Mouse (Mus musculus) neural tube, embryonic 11.5 days (tissue): ENCODE measurements at regions not wholly inside any gene's neighbourhood (a gene's known extent, or its start where the extent isn't known, plus 50 kb on each side); places are given as distances from the start of the nearest gene placed in this dataset.

Experiments
- ATAC-seq: fragments of 200-750 bp; cut with Nextera tagmentation; 2 replicates; pipeline ENCODE4 v1.8.0; 2017; ENCODE audit warnings: moderate number of reproducible peaks, mild to moderate bottlenecking, moderate TSS enrichment, moderate library complexity; ENCODE audit not compliant: insufficient read depth, low FRiP score, low TSS enrichment
- DNase-seq: peaks from one replicate; pipeline ENCODE4 v3.0.0-alpha.2; 2015; ENCODE audit warnings: low spot score
- H3K27ac ChIP-seq: fragments of 300-500 bp; sonication (generic); 2 replicates; pipeline ENCODE4 v1.5.1; 2014; ENCODE audit warnings: low read depth, mild to moderate bottlenecking, low read length
- H3K27me3 ChIP-seq: fragments of 300-500 bp; sonication (generic); 2 replicates; pipeline ENCODE4 v1.6.1; 2014; ENCODE audit warnings: mild to moderate bottlenecking, low read length, mixed read lengths; ENCODE audit not compliant: control insufficient read depth, insufficient read depth
- H3K36me3 ChIP-seq: fragments of 300-500 bp; sonication (generic); 2 replicates; pipeline ENCODE4 v1.6.1; 2014; ENCODE audit warnings: mild to moderate bottlenecking, low read length, moderate library complexity, mixed read lengths; ENCODE audit not compliant: control insufficient read depth, insufficient read depth
- H3K4me1 ChIP-seq: fragments of 300-500 bp; sonication (generic); 2 replicates; pipeline ENCODE4 v1.6.1; 2014; ENCODE audit warnings: low read length, mixed read lengths; ENCODE audit not compliant: control insufficient read depth, insufficient read depth
- H3K4me2 ChIP-seq: fragments of 300-500 bp; sonication (generic); 2 replicates; pipeline ENCODE4 v1.6.1; 2014; ENCODE audit warnings: low read depth, mild to moderate bottlenecking, moderate library complexity
- H3K4me3 ChIP-seq: fragments of 300-500 bp; sonication (generic); 2 replicates; pipeline ENCODE4 v1.5.1; 2014; ENCODE audit warnings: low read depth, low read length
- H3K9ac ChIP-seq: fragments of 300-500 bp; sonication (generic); 2 replicates; pipeline ENCODE4 v1.6.1; 2014; ENCODE audit warnings: mild to moderate bottlenecking, low read length
- H3K9me3 ChIP-seq: fragments of 300-500 bp; sonication (generic); 2 replicates; pipeline ENCODE4 v1.6.1; 2016; ENCODE audit warnings: low read length; ENCODE audit not compliant: control insufficient read depth
- WGBS: fragments of 180-500 bp; shearing (Covaris S2); extraction: QIAGEN DNeasy Blood & Tissue Kit; methylation state at CpG from one replicate; pipeline ENCODE4 v1.1.7; 2014; 5-methylcytosine and 5-hydroxymethylcytosine counted together

GRCm38 (mm10) chr13:97681228-97681987 lies 79.0 kb downstream of the Gm10260 start:
- ATAC-seq: no peak

GRCm38 (mm10) chr13:97680283-97680896 lies 80.0 kb downstream of the Gm10260 start:
- Histone ChIP-seq H3K27me3 (no peaks in the 10 kb centered on the region), H3K4me3 (no peak overlapping the region), H3K9ac (no peak overlapping the region), H3K4me2 (no peak overlapping the region), H3K4me1 (no peaks in the 10 kb centered on the region), H3K9me3 (no peaks in the 10 kb centered on the region), H3K27ac (no peak overlapping the region), H3K36me3 (no peaks in the 10 kb centered on the region)
- ATAC-seq (no peak), DNase-seq (no peak)
- 75% methylated on average over 5 of the region's 5 CpGs for WGBS

More at GRCm38 (mm10) chr13:97681228-97681987, 79.0 kb downstream of the Gm10260 start:
- WGBS: 33% methylated on average over 6 of the region's 6 CpGs
- Histone ChIP-seq H3K27me3 (no peaks in the 10 kb centered on the region), H3K36me3 (no peaks in the 10 kb centered on the region), H3K4me2 (no peak overlapping the region), H3K9me3 (no peaks in the 10 kb centered on the region), H3K9ac (no peak overlapping the region), H3K27ac (no peak overlapping the region), H3K4me3 (no peak overlapping the region), H3K4me1 (no peaks in the 10 kb centered on the region)
- peak; percentile 36 for DNase-seq

- no peak overlapping the region for H3K27ac ChIP-seq
- no peaks in the 10 kb centered on the region for H3K27me3 ChIP-seq
- ATAC-seq (no peak), DNase-seq (no peak)
- no peaks in the 10 kb centered on the region for H3K36me3 ChIP-seq
- no peaks in the 10 kb centered on the region for H3K9me3 ChIP-seq
- H3K4me1 ChIP-seq: no peaks in the 10 kb centered on the region
- H3K4me3 ChIP-seq: no peak overlapping the region
- WGBS: 90% methylated on average over 5 of the region's 5 CpGs
- H3K4me2 ChIP-seq: no peak overlapping the region
- H3K9ac ChIP-seq: no peak overlapping the region
Measured at GRCm38 (mm10) chr13:97678991-97679390, 81.4 kb downstream of the Gm10260 start.

DNA sequence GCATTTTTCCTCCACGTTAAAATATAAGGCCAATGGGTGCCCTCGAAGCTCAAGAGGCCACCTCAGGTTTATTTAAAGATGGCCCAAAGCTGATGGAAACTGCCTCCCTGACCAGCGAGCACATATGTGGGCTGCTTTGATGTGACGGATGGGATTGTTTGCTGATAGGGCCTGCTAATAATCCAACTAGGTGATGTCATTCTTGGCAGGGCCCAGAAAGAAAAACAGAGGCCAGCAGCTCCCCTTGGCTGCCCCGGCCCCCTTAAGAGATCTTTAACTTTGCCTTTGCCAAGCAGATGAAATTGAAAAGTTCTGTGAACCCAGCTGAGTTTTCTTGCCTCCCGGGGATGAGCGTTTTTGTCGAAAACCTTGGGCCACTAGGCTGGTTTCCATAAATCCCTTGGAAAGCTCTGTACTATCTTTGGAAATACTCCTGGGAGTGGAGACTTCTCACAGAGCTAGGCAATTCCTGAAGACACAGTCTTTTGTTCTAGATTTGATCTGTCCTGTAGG lies 83.8 kb downstream of the Gm10260 start:
- Histone ChIP-seq H3K9me3 (no peaks in the 10 kb centered on the region), H3K9ac (no peak overlapping the region), H3K4me2 (no peak overlapping the region), H3K27ac (no peak overlapping the region), H3K36me3 (no peaks in the 10 kb centered on the region), H3K4me1 (no peaks in the 10 kb centered on the region), H3K4me3 (no peak overlapping the region), H3K27me3 (no peaks in the 10 kb centered on the region)
- no peak for ATAC-seq
- 68% methylated on average over 8 of the region's 8 CpGs for WGBS
- DNase-seq: no peak

DNA sequence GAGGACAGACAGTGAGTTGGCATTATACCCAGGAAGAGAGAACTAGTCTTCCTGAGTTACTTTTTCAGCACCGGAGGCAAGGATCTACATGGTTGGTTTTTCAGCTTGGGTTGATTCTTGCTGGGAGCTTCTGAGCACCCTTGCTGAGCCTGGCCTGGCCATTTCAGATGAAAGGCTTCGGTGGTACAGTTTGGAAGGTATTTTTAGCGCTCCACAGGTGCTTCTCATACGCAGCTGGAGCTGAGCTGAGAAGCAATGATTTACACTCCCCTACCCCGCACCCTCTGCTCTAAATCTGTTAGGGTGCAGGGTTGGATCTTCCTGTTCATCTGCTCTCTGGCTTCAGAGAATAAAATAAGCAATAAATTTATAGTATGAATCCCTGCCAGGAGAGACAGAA lies 87.3 kb downstream of the Gm10260 start:
- no peaks in the 10 kb centered on the region for H3K36me3 ChIP-seq
- H3K27me3 ChIP-seq: no peaks in the 10 kb centered on the region
- DNase-seq (no peak), ATAC-seq (no peak)
- whole genome bisulfite sequencing: 70% methylated on average over 5 of the region's 5 CpGs
- H3K4me2 ChIP-seq: no peak overlapping the region
- H3K4me3 ChIP-seq: no peak overlapping the region
- no peaks in the 10 kb centered on the region for H3K9me3 ChIP-seq
- H3K27ac ChIP-seq: no peak overlapping the region
- H3K4me1 ChIP-seq: no peaks in the 10 kb centered on the region
- H3K9ac ChIP-seq: no peak overlapping the region

DNA sequence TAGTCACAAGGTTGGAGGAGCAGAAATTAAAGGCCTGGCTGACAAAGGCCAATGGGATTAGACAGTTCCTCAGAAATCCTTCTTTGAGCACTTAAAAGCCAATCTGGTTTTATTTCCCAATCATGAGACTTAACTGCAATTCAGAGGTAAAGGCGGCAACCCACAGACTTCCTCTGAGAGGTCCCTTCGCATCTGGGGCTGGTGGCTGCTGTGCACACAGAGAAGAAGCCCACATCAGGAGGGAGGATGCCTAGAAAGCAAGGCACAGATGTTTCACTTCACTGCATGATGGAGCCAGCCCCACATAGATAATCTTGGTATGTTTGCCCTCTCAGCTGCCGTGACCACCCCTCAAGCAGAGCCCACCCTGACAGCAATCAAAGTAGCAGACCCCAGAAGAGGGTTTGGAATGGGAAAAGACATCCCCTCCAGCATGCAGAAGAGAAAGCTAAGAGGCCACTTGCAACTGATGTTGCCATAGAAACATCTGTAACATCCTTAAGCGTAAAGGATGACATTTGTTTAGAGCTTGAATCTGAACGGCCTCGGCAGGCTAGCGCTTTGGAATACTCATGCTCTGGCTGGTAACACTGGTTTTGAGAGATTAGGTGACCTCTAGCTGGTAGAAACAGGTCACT lies 88.3 kb downstream of the Gm10260 start:
- no peak for ATAC-seq
- 68% methylated on average over 7 of the region's 7 CpGs for WGBS

GRCm38 (mm10) chr13:97669366-97669765 lies 91.1 kb downstream of the Gm10260 start:
- no peak overlapping the region for H3K27ac ChIP-seq
- no peaks in the 10 kb centered on the region for H3K9me3 ChIP-seq
- DNase-seq (no peak), ATAC-seq (no peak)
- no peaks in the 10 kb centered on the region for H3K27me3 ChIP-seq
- H3K9ac ChIP-seq: no peak overlapping the region
- no peak overlapping the region for H3K4me3 ChIP-seq
- H3K36me3 ChIP-seq: no peaks in the 10 kb centered on the region
- H3K4me1 ChIP-seq: no peaks in the 10 kb centered on the region
- 90% methylated on average over 8 of the region's 8 CpGs for WGBS
- no peak overlapping the region for H3K4me2 ChIP-seq

More for the DNA sequence above, 88.3 kb downstream of the Gm10260 start:
- Histone ChIP-seq H3K36me3 (no peaks in the 10 kb centered on the region), H3K27me3 (no peaks in the 10 kb centered on the region), H3K4me1 (no peaks in the 10 kb centered on the region), H3K9me3 (no peaks in the 10 kb centered on the region), H3K4me2 (no peak overlapping the region), H3K9ac (no peak overlapping the region), H3K27ac (no peak overlapping the region), H3K4me3 (no peak overlapping the region)
- no peak for DNase-seq

DNA sequence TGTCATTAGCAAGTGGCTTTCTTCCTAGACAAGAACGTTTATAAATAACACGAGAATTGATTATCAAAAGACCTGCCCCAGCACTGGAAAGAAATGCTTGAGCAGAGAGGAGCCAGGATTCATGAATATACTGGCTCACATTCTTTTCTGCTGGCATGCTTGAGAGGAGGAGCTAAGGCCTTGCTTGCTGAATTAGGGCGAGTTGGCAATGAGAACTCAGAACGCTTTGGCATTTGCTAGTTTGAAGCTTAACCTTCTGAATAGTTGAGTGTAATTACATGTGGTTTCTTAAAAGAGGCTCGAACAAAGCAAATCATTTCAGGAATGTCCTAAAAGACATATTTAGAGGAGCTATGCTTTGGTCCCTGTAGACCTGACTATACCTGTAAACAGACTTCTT lies 91.5 kb downstream of the Gm10260 start:
- Histone ChIP-seq H3K4me1 (no peaks in the 10 kb centered on the region), H3K4me2 (no peak overlapping the region), H3K9me3 (no peaks in the 10 kb centered on the region), H3K9ac (no peak overlapping the region), H3K27me3 (no peaks in the 10 kb centered on the region), H3K27ac (no peak overlapping the region), H3K36me3 (no peaks in the 10 kb centered on the region), H3K4me3 (no peak overlapping the region)
- 88% methylated on average over 5 of the region's 5 CpGs for WGBS
- DNase-seq (no peak), ATAC-seq (no peak)
